Comparison of ENCODE assay signal across 11 mouse cellular contexts in the genomic region with DNA sequence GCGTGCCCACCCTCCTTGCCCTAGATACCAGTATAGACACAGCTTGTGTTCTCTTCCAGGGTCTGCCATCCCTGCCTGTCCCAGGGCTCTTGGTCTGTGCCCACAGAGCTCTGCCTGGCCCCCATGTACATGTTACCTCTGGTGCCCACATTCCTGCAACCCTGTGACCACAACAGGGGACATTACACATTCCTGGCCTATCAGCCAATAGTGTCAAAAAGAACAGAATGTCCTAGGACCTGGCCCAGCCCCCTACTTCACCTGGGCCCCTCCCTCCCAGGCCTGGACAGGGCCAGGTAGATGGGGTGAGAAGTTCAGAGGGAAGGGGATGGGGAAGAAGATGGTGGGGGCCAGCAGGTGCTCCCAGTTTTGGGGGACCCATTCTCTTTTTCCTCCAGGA. TPM values are rescaled to one million over a fixed set of nuclear protein-coding genes. Genes with fewer than 3 reads are reported as not detected.
DNase-seq lines count a peak whose midpoint lies in the region; ATAC-seq lines count a peak whose summit lies in the region.
"Had no signal": no experiment of that assay in that cellular context is flagged by ENCODE, and none has a peak within 500 bp of the region (broad histone marks: within the 10 kb centered on the region; RNA-seq: fewer than 3 reads in every experiment).

A gene (plus strand): TSS at position 337 of the 400 bp plus-strand sequence.

- no peak within 1 kb of the TSS for H3K9ac ChIP-seq in hindbrain, embryonic 14.5 days
- H3K9ac ChIP-seq in kidney, embryonic 15.5 days, result peak within 1 kb of the TSS; percentile 11; the same call in 1 of the 2 replicates
- peak within 1 kb of the TSS; percentile 43 for H3K9ac ChIP-seq in lung, embryonic 16.5 days (ENCODE audit: low read length)

- no peak within 1 kb of the TSS for H3K4me2 ChIP-seq in hindbrain, embryonic 14.5 days (replicated peaks)
- peak within 1 kb of the TSS; percentile 44 for H3K4me2 ChIP-seq in kidney, embryonic 15.5 days
- peak within 1 kb of the TSS; percentile 32 for H3K4me2 ChIP-seq in lung, embryonic 16.5 days (ENCODE audit: low read depth, low read length)

- H3K4me3 ChIP-seq in hindbrain, embryonic 10.5 days, result peak within 1 kb of the TSS; percentile 27; the same call in 1 of the 2 replicates
- H3K4me3 ChIP-seq in hindbrain, embryonic 14.5 days (replicated peaks; ENCODE audit: low read length), result no peak within 1 kb of the TSS
- peak within 1 kb of the TSS; percentile 17; the same call in 1 of the 2 replicates for H3K4me3 ChIP-seq in embryonic facial prominence, embryonic 10.5 days
- H3K4me3 ChIP-seq in kidney, embryonic 15.5 days (replicated peaks), result peak within 1 kb of the TSS; percentile 20
- peak within 1 kb of the TSS; percentile 26 for H3K4me3 ChIP-seq in lung, embryonic 16.5 days (ENCODE audit: low read length)
- H3K4me3 ChIP-seq in forebrain, embryonic 10.5 days, result no peak within 1 kb of the TSS; the same call in 1 of the 2 replicates

- no peak for ATAC-seq in hindbrain, embryonic 14.5 days (ENCODE audit: low FRiP score)
- no peak for ATAC-seq in kidney, embryonic 15.5 days (replicated peaks; ENCODE audit: low FRiP score)
- peak; percentile 60 for ATAC-seq in lung, embryonic 16.5 days (ENCODE audit: low read depth)
- ATAC-seq: activated CD4-positive, CD25-positive, alpha-beta regulatory T cell, adult 4 months had no signal

- 72% methylated on average over 1 of the region's 1 CpGs for WGBS in hindbrain, embryonic 10.5 days
- WGBS in hindbrain, embryonic 14.5 days, result 75% methylated on average over 1 of the region's 1 CpGs
- 73% methylated on average over 1 of the region's 1 CpGs for WGBS in embryonic facial prominence, embryonic 10.5 days
- WGBS in kidney, embryonic 15.5 days, result 100% methylated on average over 1 of the region's 1 CpGs
- 56% methylated on average over 1 of the region's 1 CpGs for WGBS in lung, embryonic 16.5 days
- WGBS in forebrain, embryonic 10.5 days, result 89% methylated on average over 1 of the region's 1 CpGs

- no peak within 1 kb of the TSS for H3K27ac ChIP-seq in hindbrain, embryonic 10.5 days
- H3K27ac ChIP-seq in hindbrain, embryonic 14.5 days, result no peak within 1 kb of the TSS
- H3K27ac ChIP-seq in embryonic facial prominence, embryonic 10.5 days (replicated peaks), result no peak within 1 kb of the TSS
- no peak within 1 kb of the TSS for H3K27ac ChIP-seq in kidney, embryonic 15.5 days
- peak within 1 kb of the TSS; percentile 51 for H3K27ac ChIP-seq in lung, embryonic 16.5 days (ENCODE audit: low read length)
- no peak within 1 kb of the TSS for H3K27ac ChIP-seq in forebrain, embryonic 10.5 days

- no peaks in the 10 kb centered on the region for H3K9me3 ChIP-seq in hindbrain, embryonic 10.5 days
- no peaks in the 10 kb centered on the region for H3K9me3 ChIP-seq in hindbrain, embryonic 14.5 days (ENCODE audit: control insufficient read depth, low read length)
- H3K9me3 ChIP-seq in embryonic facial prominence, embryonic 10.5 days, result no peaks in the 10 kb centered on the region
- no peaks in the 10 kb centered on the region for H3K9me3 ChIP-seq in kidney, embryonic 15.5 days (replicated peaks)
- no peaks in the 10 kb centered on the region for H3K9me3 ChIP-seq in lung, embryonic 16.5 days (ENCODE audit: control insufficient read depth, low read length)
- H3K9me3 ChIP-seq in forebrain, embryonic 10.5 days, result no peaks in the 10 kb centered on the region

- peaks cover 75% of the 10 kb centered on the region for H3K27me3 ChIP-seq in hindbrain, embryonic 10.5 days (ENCODE audit: insufficient read depth, poor library complexity, severe bottlenecking)
- H3K27me3 ChIP-seq in hindbrain, embryonic 14.5 days (ENCODE audit: control insufficient read depth, insufficient read depth, low read length), result peaks cover 43% of the 10 kb centered on the region
- peaks cover 70% of the 10 kb centered on the region for H3K27me3 ChIP-seq in embryonic facial prominence, embryonic 10.5 days (replicated peaks; ENCODE audit: low read depth, poor library complexity, severe bottlenecking)
- peaks cover 41% of the 10 kb centered on the region for H3K27me3 ChIP-seq in kidney, embryonic 15.5 days
- H3K27me3 ChIP-seq in lung, embryonic 16.5 days (ENCODE audit: control insufficient read depth, insufficient read depth, low read depth, low read length), result peaks cover 14% of the 10 kb centered on the region
- peaks cover 78% of the 10 kb centered on the region for H3K27me3 ChIP-seq in forebrain, embryonic 10.5 days (ENCODE audit: poor library complexity, severe bottlenecking)

- DNase-seq in hindbrain, embryonic 10.5 days (ENCODE audit: low spot score), result no peak
- no peak for DNase-seq in hindbrain, embryonic 14.5 days (ENCODE audit: low spot score)
- no peak for DNase-seq in embryonic facial prominence, embryonic 10.5 days (ENCODE audit: low spot score)
- no peak for DNase-seq in forebrain, embryonic 10.5 days (ENCODE audit: extremely low spot score, low spot score)
- DNase-seq in yolk sac, embryonic 10.5 days (ENCODE audit: low spot score), result no peak
- DNase-seq in cerebellum, adult 18-20 months, result no peak
- DNase-seq: layer of hippocampus, postnatal 36 days; thymus, adult 18-20 months had no signal

- peaks cover 18% of the 10 kb centered on the region for H3K4me1 ChIP-seq in hindbrain, embryonic 10.5 days (replicated peaks)
- H3K4me1 ChIP-seq in hindbrain, embryonic 14.5 days (replicated peaks; ENCODE audit: control insufficient read depth, insufficient read depth, low read length), result no peaks in the 10 kb centered on the region
- H3K4me1 ChIP-seq in embryonic facial prominence, embryonic 10.5 days, result peaks cover 18% of the 10 kb centered on the region
- H3K4me1 ChIP-seq in kidney, embryonic 15.5 days, result peaks cover 14% of the 10 kb centered on the region
- peaks cover 26% of the 10 kb centered on the region for H3K4me1 ChIP-seq in lung, embryonic 16.5 days (replicated peaks; ENCODE audit: control insufficient read depth, insufficient read depth, low read length)
- H3K4me1 ChIP-seq in forebrain, embryonic 10.5 days, result peaks cover 13% of the 10 kb centered on the region

- no peaks in the 10 kb centered on the region for H3K36me3 ChIP-seq in hindbrain, embryonic 10.5 days
- no peaks in the 10 kb centered on the region for H3K36me3 ChIP-seq in hindbrain, embryonic 14.5 days (replicated peaks; ENCODE audit: control insufficient read depth, insufficient read depth)
- no peaks in the 10 kb centered on the region for H3K36me3 ChIP-seq in embryonic facial prominence, embryonic 10.5 days (replicated peaks)
- no peaks in the 10 kb centered on the region for H3K36me3 ChIP-seq in kidney, embryonic 15.5 days
- no peaks in the 10 kb centered on the region for H3K36me3 ChIP-seq in lung, embryonic 16.5 days (ENCODE audit: control insufficient read depth, insufficient read depth, low read length)
- H3K36me3 ChIP-seq in forebrain, embryonic 10.5 days (replicated peaks), result no peaks in the 10 kb centered on the region

RNA-seq across cellular contexts. Expression of the gene that starts here (rescaled TPM):
- 0.40 and 0.42 TPM in 2 replicates for polyA plus RNA-seq in hindbrain, embryonic 10.5 days (2016; fragmentation: Nextera tagmentation; extraction: Ambion mirVana)
- 0.50 and 0.53 TPM in 2 replicates for polyA plus RNA-seq in hindbrain, embryonic 14.5 days (2014; fragmentation: Nextera tagmentation; extraction: Ambion mirVana)
- 0.57 and 0.87 TPM in 2 replicates for polyA plus RNA-seq in embryonic facial prominence, embryonic 10.5 days (2016; fragmentation: Nextera tagmentation; extraction: Ambion mirVana)
- 4.4 and 4.8 TPM in 2 replicates for polyA plus RNA-seq in kidney, embryonic 15.5 days (2015; fragmentation: Nextera tagmentation; extraction: Ambion mirVana)
- polyA plus RNA-seq in lung, embryonic 16.5 days (2015; fragmentation: Nextera tagmentation; extraction: Ambion mirVana), result 9.1 and 13.4 TPM in 2 replicates
- polyA plus RNA-seq in forebrain, embryonic 10.5 days (2016; fragmentation: Nextera tagmentation; extraction: Ambion mirVana), result 0.20 and 0.30 TPM in 2 replicates
- polyA plus RNA-seq: activated CD4-positive, CD25-positive, alpha-beta regulatory T cell, adult 4 months had no signal

Comparison
In these comparisons a context has a peak if more than half of its experiments do, and no peak if none do; other contexts are left out.
1. H3K4me3 ChIP-seq: peak in hindbrain, embryonic 10.5 days (single experiment), embryonic facial prominence, embryonic 10.5 days (single experiment), kidney, embryonic 15.5 days (single experiment) and lung, embryonic 16.5 days (single experiment); none in hindbrain, embryonic 14.5 days (single experiment) and forebrain, embryonic 10.5 days (single experiment).